Mouse (Mus musculus) CH12.LX (cell line): Measurements from ENCODE around the gene Lrp11. TPM values are rescaled to one million over a fixed set of nuclear protein-coding genes. Genes with fewer than 3 reads are reported as not detected.

Source experiments
- DNase-seq: peaks from one replicate; pipeline ENCODE4 v3.0.0-alpha.2; 2013; ENCODE audit errors: extremely low read depth
- H3K27ac ChIP-seq: 2 replicates; pipeline ENCODE4 v1.5.1; 2012; ENCODE audit warnings: low read depth, mild to moderate bottlenecking, control low read depth, moderate library complexity; ENCODE audit not compliant: insufficient read depth
- H3K27me3 ChIP-seq: replicated peaks from 2 replicates; pipeline ENCODE3; 2012; ENCODE audit warnings: inconsistent platforms
- H3K36me3 ChIP-seq, 2 experiments: replicated peaks in 1 of 2; 2 replicates each; pipeline versions ENCODE3 to v1.6.1; 2012; ENCODE audit warnings: inconsistent platforms in 1 of 2, low read length in 1 of 2, mild to moderate bottlenecking in 1 of 2, mixed read lengths in 1 of 2, moderate library complexity in 1 of 2; ENCODE audit not compliant: control insufficient read depth in 1 of 2, insufficient read depth in 1 of 2
- H3K4me1 ChIP-seq, 2 experiments: 2 replicates each; pipeline ENCODE4 v1.6.1; 2012; ENCODE audit warnings: inconsistent platforms in 1 of 2, moderate library complexity in 1 of 2; ENCODE audit not compliant: insufficient read depth in 2 of 2, control insufficient read depth in 1 of 2
- H3K4me2 ChIP-seq: 2 replicates; pipeline ENCODE4 v1.6.1; 2012; ENCODE audit warnings: low read depth, mild to moderate bottlenecking, control low read depth; ENCODE audit not compliant: poor library complexity, insufficient read depth, severe bottlenecking
- H3K4me3 ChIP-seq, 3 experiments: fragments of 150-350 bp in 1 of 3; sonication (generic) in 1 of 3; replicated peaks in 1 of 3; 2 replicates each; pipeline versions ENCODE3 to v1.5.1; 2011 to 2012; ENCODE audit warnings: low read depth in 2 of 3, low read length in 2 of 3, mild to moderate bottlenecking in 2 of 3, moderate library complexity in 2 of 3, control low read depth in 1 of 3, improper control_type of control experiment in 1 of 3, inconsistent platforms in 1 of 3, mixed read lengths in 1 of 3; ENCODE audit not compliant: poor library complexity in 1 of 3
- H3K79me2 ChIP-seq: replicated peaks from 2 replicates; pipeline ENCODE4 v1.6.1; 2012; ENCODE audit warnings: mild to moderate bottlenecking, moderate library complexity; ENCODE audit not compliant: control insufficient read depth, poor library complexity, insufficient read depth, severe bottlenecking; ENCODE audit errors: extremely low read depth
- H3K9ac ChIP-seq: 2 replicates; pipeline ENCODE4 v1.6.1; 2012; ENCODE audit warnings: low read depth, mild to moderate bottlenecking, control low read depth, moderate library complexity; ENCODE audit not compliant: insufficient read depth
- H3K9me3 ChIP-seq: replicated peaks from 2 replicates; pipeline ENCODE3; 2012; ENCODE audit warnings: low read length, inconsistent platforms, mixed read lengths
- BHLHE40 ChIP-seq: IDR thresholded peaks from 2 replicates; pipeline ENCODE4 v1.6.1; 2011; ENCODE audit warnings: mild to moderate bottlenecking, low read depth, low read length, improper control_type of control experiment
- CHD2 ChIP-seq: IDR thresholded peaks from 2 replicates; pipeline ENCODE4 v1.6.1; 2011; ENCODE audit warnings: low read length, improper control_type of control experiment
- ELF1 ChIP-seq: IDR thresholded peaks from 2 replicates; pipeline ENCODE4 v1.6.1; 2014; ENCODE audit warnings: low read depth, mild to moderate bottlenecking, inconsistent platforms, low read length, improper control_type of control experiment
- ETS1 ChIP-seq: conservative IDR thresholded peaks from 2 replicates; pipeline ENCODE4 v1.6.1; 2012; ENCODE audit warnings: low read depth, mild to moderate bottlenecking, inconsistent platforms, low read length, improper control_type of control experiment, moderate library complexity
- GABPA ChIP-seq: IDR thresholded peaks from 2 replicates; pipeline ENCODE4 v1.6.1; 2012; ENCODE audit warnings: low read depth, low read length, improper control_type of control experiment, inconsistent platforms; ENCODE audit not compliant: insufficient replicate concordance
- HCFC1 ChIP-seq: IDR thresholded peaks from 2 replicates; pipeline ENCODE4 v1.6.1; 2012; ENCODE audit warnings: low read depth, mild to moderate bottlenecking, inconsistent platforms, low read length, improper control_type of control experiment
- IRF4 ChIP-seq: IDR thresholded peaks from 2 replicates; pipeline ENCODE4 v1.6.1; 2014; ENCODE audit warnings: low read depth, mild to moderate bottlenecking, inconsistent platforms, low read length, improper control_type of control experiment
- KAT2A ChIP-seq: IDR thresholded peaks from 2 replicates; pipeline ENCODE4 v1.6.1; 2012; ENCODE audit warnings: low read length, improper control_type of control experiment, inconsistent platforms; ENCODE audit not compliant: insufficient replicate concordance
- MAFK ChIP-seq: IDR thresholded peaks from 2 replicates; pipeline ENCODE4 v1.6.1; 2011; ENCODE audit warnings: low read length, improper control_type of control experiment; ENCODE audit not compliant: insufficient replicate concordance
- MAZ ChIP-seq: IDR thresholded peaks from 2 replicates; pipeline ENCODE4 v1.6.1; 2012; ENCODE audit warnings: low read depth, mild to moderate bottlenecking, inconsistent platforms, low read length, improper control_type of control experiment, moderate library complexity
- MEF2A ChIP-seq: IDR thresholded peaks from 2 replicates; pipeline ENCODE4 v1.6.1; 2014; ENCODE audit warnings: low read depth, mild to moderate bottlenecking, inconsistent platforms, low read length, improper control_type of control experiment, borderline replicate concordance
- MXI1 ChIP-seq: IDR thresholded peaks from 2 replicates; pipeline ENCODE4 v1.6.1; 2011; ENCODE audit warnings: mild to moderate bottlenecking, low read depth, low read length, improper control_type of control experiment
- MYC ChIP-seq: IDR thresholded peaks from 2 replicates; pipeline ENCODE4 v1.6.1; 2011; ENCODE audit warnings: low read depth, mild to moderate bottlenecking, improper control_type of control experiment, low read length
- NELFE ChIP-seq: IDR thresholded peaks from 2 replicates; pipeline ENCODE4 v1.6.1; 2011; ENCODE audit warnings: low read depth, low read length, improper control_type of control experiment
- NRF1 ChIP-seq: IDR thresholded peaks from 2 replicates; pipeline ENCODE4 v1.6.1; 2014; ENCODE audit warnings: low read depth, mild to moderate bottlenecking, inconsistent platforms, low read length, improper control_type of control experiment, moderate library complexity
- PAX5 ChIP-seq: IDR thresholded peaks from 2 replicates; pipeline ENCODE4 v1.6.1; 2012; ENCODE audit warnings: low read length, inconsistent platforms, mixed read lengths
- POLR2A ChIP-seq: IDR thresholded peaks from 2 replicates; pipeline ENCODE4 v1.6.1; 2011; ENCODE audit warnings: low read depth, mild to moderate bottlenecking, improper control_type of control experiment, low read length
- POLR2AphosphoS2 ChIP-seq: IDR thresholded peaks from 2 replicates; pipeline ENCODE4 v1.6.1; 2011; ENCODE audit warnings: low read depth, low read length, improper control_type of control experiment
- SIN3A ChIP-seq: IDR thresholded peaks from 2 replicates; pipeline ENCODE4 v1.6.1; 2012; ENCODE audit warnings: low read length, improper control_type of control experiment, inconsistent platforms
- TBP ChIP-seq: conservative IDR thresholded peaks from 2 replicates; pipeline ENCODE4 v1.6.1; 2011; ENCODE audit warnings: low read depth, low read length, improper control_type of control experiment
- TCF12 ChIP-seq: IDR thresholded peaks from 2 replicates; pipeline ENCODE4 v1.6.1; 2014; ENCODE audit warnings: low read depth, mild to moderate bottlenecking, inconsistent platforms, low read length, improper control_type of control experiment
- UBTF ChIP-seq: IDR thresholded peaks from 2 replicates; pipeline ENCODE4 v1.6.1; 2012; ENCODE audit warnings: low read depth, mild to moderate bottlenecking, inconsistent platforms, low read length, improper control_type of control experiment, moderate library complexity
- USF1 ChIP-seq: IDR thresholded peaks from 2 replicates; pipeline ENCODE4 v1.6.1; 2014; ENCODE audit warnings: low read depth, mild to moderate bottlenecking, inconsistent platforms, low read length, improper control_type of control experiment
- dilution Hi-C: fragments of 300-500 bp; cut with MboI; formaldehyde crosslinking; loops from 2 replicates; pipeline ENCODE4 v1.14.3; 2020; ENCODE audit warnings: low sequenced_read_pairs; ENCODE audit not compliant: extremely low pct_unique_long_range_greater_than_20kb, extremely low pct_ligation_motif_present
- in situ Hi-C: fragments of 300-500 bp; cut with MboI; formaldehyde crosslinking; loops from 3 replicates; pipeline ENCODE4 v1.14.3; 2019; ENCODE audit warnings: low sequenced_read_pairs, low pct_ligation_motif_present, low pct_unique_long_range_greater_than_20kb, mixed read lengths
- polyA plus RNA-seq: library from polyadenylated mRNA; unstranded; fragments of >175 nt; gene quantifications from 2 replicates; pipeline ENCODE4 v1.2.1, GENCODE M21; 2012; ENCODE audit warnings: low read depth; ENCODE audit not compliant: insufficient read length
- total RNA-seq, 2 experiments: library from RNA; depleted of rRNA; stranded (reverse); fragments of 300-350 nt in 1 of 2; fragments of >200 nt in 1 of 2; gene quantifications; 2 replicates each; pipeline ENCODE4 v1.2.3; 2012 to 2014

The Lrp11 gene
- total RNA-seq (2012; rRNA removed) = 4.7 and 5.4 TPM in 2 replicates
- 4.9 and 5.1 TPM in 2 replicates for total RNA-seq (2014; rRNA removed)
- polyA plus RNA-seq = 4.4 and 6.0 TPM in 2 replicates

DNA sequence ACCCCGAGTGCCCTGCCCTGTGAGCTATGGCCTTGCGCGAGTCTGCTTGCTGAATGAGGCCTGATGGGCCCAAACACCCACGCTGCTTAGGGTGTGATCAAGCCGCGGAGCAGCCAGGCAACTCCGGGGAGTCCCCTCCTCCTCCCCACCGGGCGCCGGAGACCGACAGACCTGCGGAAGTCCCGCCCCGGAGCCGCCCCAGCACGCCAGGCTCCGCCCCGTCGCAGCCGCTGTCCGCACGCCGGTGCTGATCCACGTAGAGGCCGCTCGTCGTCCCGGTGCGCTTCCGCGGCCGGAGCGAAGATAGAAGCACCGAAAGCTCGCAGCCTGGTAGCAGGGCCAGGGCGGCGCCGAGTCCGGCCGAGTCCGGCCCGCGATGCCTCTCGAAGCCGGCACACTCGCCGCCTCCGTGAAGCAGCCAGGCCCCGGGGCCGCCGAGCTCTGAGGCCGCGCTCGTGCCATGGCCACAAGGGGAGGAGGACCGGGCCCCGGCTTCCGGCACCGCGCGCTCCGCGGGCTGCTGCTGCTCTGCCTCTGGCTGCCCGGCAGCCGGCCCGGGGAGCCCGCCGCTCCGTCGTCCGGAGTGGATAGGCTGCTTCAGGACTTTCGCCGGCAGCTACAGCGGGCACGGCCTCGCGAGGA lies at the start of gene Lrp11:
Lrp11 (plus strand) TSS at position 209 of the 642 bp plus-strand sequence.
- Histone ChIP-seq H3K4me3 (peak within 1 kb of the TSS; percentile 49 to 78 (median 70)), H3K4me1 (peaks cover 2 to 16% of the 10 kb centered on the region in 2 experiments; a peak in 3 of 4 replicates), H3K27ac (peak within 1 kb of the TSS; percentile 61), H3K79me2 (no peaks in the 10 kb centered on the region), H3K36me3 (no peaks in the 10 kb centered on the region), H3K27me3 (peaks cover 3% of the 10 kb centered on the region), H3K9me3 (peaks cover 3% of the 10 kb centered on the region), H3K4me2 (peak within 1 kb of the TSS; percentile 73), H3K9ac (peak within 1 kb of the TSS; percentile 58; the same call in 1 of the 2 replicates)
- in situ Hi-C loops (no loop called here), dilution Hi-C loops (no loop called here)
- peak; percentile 83 for TF ChIP-seq POLR2A
- peak; percentile 98 for TF ChIP-seq SIN3A
- TF ChIP-seq CHD2 = peak; percentile 21; the same call in 1 of the 2 replicates
- TF ChIP-seq PAX5 = no peak
- no peak for TF ChIP-seq BHLHE40
- TF ChIP-seq NELFE = peak; percentile 56; the same call in 1 of the 2 replicates
- TF ChIP-seq IRF4 = peak; percentile 12; the same call in 1 of the 2 replicates
- TF ChIP-seq MYC = no peak
- no peak for TF ChIP-seq MAFK
- TF ChIP-seq GABPA = no peak
- TF ChIP-seq UBTF = peak; percentile 97
- TF ChIP-seq TCF12 = peak; percentile 72
- peak; percentile 75 for TF ChIP-seq HCFC1
- peak; percentile 83 for TF ChIP-seq TBP
- peak; percentile 74; the same call in 1 of the 2 replicates for TF ChIP-seq MAZ
- peak; percentile 94 for TF ChIP-seq MXI1
- no peak; the same call in 1 of the 2 replicates for TF ChIP-seq NRF1
- 0 out of 2 replicates have a peak, but pooled peaks have one; percentile 35 for TF ChIP-seq KAT2A
- TF ChIP-seq ETS1 = 0 out of 2 replicates have a peak, but pooled peaks have one; percentile 18
- TF ChIP-seq ELF1 = peak; percentile 87
- 0 out of 2 replicates have a peak, but pooled peaks have one; percentile 40 for TF ChIP-seq POLR2AphosphoS2
- TF ChIP-seq USF1 = no peak
- peak; percentile 44; the same call in 1 of the 2 replicates for TF ChIP-seq MEF2A
- peak; percentile 88 for DNase-seq
